Mouse (Mus musculus) spleen, adult 12 weeks (tissue): Measurements from ENCODE around the gene Sectm1b.
A peak's percentile ranks its signal among the peaks of the same experiment; 100 is the strongest.

ENCODE experiments used
- DNase-seq: peaks from one replicate; pipeline ENCODE4 v3.0.0; 2022; ENCODE audit warnings: low spot score

Sectm1b gene

GRCm38 (mm10) chr11:121027259-121027658, 36.1 kb downstream of the Sectm1b start:
- no peak for DNase-seq

- DNase-seq: no peak
Observed at GRCm38 (mm10) chr11:121024163-121024562, 39.2 kb downstream of the Sectm1b start.

GRCm38 (mm10) chr11:121019501-121019900, 43.9 kb downstream of the Sectm1b start:
- no peak for DNase-seq

GRCm38 (mm10) chr11:121017703-121018102, 45.7 kb downstream of the Sectm1b start:
- DNase-seq: peak; percentile 41

- DNase-seq: no peak
Observed at GRCm38 (mm10) chr11:121015472-121015871, 47.9 kb downstream of the Sectm1b start.

- DNase-seq: no peak
Observed at GRCm38 (mm10) chr11:121014896-121015300, 48.5 kb downstream of the Sectm1b start.

GRCm38 (mm10) chr11:121013656-121014055, 49.7 kb downstream of the Sectm1b start:
- DNase-seq: no peak

- no peak for DNase-seq
Observed at GRCm38 (mm10) chr11:121010044-121010755, 53.2 kb downstream of the Sectm1b start.

GRCm38 (mm10) chr11:121006184-121006583, 57.2 kb downstream of the Sectm1b start:
- DNase-seq: no peak

- DNase-seq: no peak
Observed at GRCm38 (mm10) chr11:121004281-121004680, 59.1 kb downstream of the Sectm1b start.
